Mouse (Mus musculus): Measurements from ENCODE around the gene Ciao2b. TPM values are rescaled to one million over a fixed set of nuclear protein-coding genes. Genes with fewer than 3 reads are reported as not detected.

Ciao2b gene
- total RNA-seq, 1 experiment = 81.9 TPM

DNA sequence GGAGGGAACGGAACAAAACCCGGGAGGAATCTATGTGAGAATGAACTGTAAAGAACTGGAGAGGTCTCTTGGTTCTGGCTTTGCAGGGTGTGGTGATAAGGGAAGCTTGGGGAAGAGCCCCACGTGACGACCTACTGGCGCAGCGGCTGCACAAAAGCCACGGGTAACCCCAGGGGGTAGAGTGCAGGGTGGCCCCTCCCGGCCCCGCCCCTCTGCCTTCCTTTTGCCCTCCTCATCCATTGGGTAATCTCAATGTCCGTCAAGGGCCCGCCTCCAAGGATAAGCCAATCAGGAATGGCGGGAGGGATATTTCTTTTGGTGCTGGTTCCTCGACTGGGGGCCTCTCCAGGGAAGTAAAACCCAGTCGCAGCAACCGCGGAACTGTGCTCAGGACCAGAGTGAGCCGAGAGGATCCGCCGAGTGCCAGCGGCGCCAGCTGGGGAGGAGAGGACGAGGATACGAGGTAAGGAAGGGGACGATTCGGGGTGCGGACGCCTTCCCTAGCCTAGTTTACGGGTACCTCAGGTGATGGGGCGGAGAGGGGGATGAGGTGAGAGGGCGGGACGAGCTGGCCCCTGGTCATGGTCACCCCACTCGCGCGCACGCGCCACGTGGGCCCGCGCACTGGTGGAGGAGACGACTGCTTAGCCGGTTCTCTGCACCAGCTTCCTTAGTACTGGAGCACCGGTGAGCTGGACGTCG lies 50.5 kb downstream of the Ciao2b start, which contains the start of gene Pdp2:
Gene Pdp2, plus strand, starts transcription at position 319 of the 702 bp plus-strand sequence.
- H3K9me3 ChIP-seq (ENCODE audit: control insufficient read depth, insufficient read depth, low read depth, low read length) = no peaks in the 10 kb centered on the region
- peaks cover 6 to 8% of the 10 kb centered on the region in 2 experiments; a peak in 3 of 4 replicates for H3K4me1 ChIP-seq (ENCODE audit: control insufficient read depth in 2 of 2, insufficient read depth in 2 of 2, low read length in 2 of 2, poor library complexity in 1 of 2)
- H3K36me3 ChIP-seq (ENCODE audit: control insufficient read depth, insufficient read depth, low read length, poor library complexity, severe bottlenecking) = peaks cover 21% of the 10 kb centered on the region
- H3K4me3 ChIP-seq (ENCODE audit: insufficient read depth in 1 of 2, low read depth in 1 of 2, low read length in 2 of 2, poor library complexity in 1 of 2, severe bottlenecking in 1 of 2) = peak within 1 kb of the TSS; percentile 87 to 95
- peak within 1 kb of the TSS; percentile 46; the same call in 1 of the 2 replicates for H3K27ac ChIP-seq (ENCODE audit: insufficient read depth, low read depth, low read length, poor library complexity, severe bottlenecking)
- peak within 1 kb of the TSS; percentile 81 for H3K9ac ChIP-seq (ENCODE audit: insufficient read depth, low read depth, low read length, poor library complexity, severe bottlenecking)
- in situ Hi-C loops (cut with MboI; ENCODE audit: low sequenced_read_pairs in 2 of 2, unreplicated experiment in 2 of 2) = no loop called here
- TF ChIP-seq CHD2 (IDR thresholded peaks at IDR 0.05; ENCODE audit: low read depth, low read length) (peak; percentile 93), ZC3H11A (IDR thresholded peaks at IDR 0.05; ENCODE audit: borderline replicate concordance, low read depth, low read length) (no peak)
- peak; percentile 97 for DNase-seq (ENCODE audit: low read depth, low spot score)

DNA sequence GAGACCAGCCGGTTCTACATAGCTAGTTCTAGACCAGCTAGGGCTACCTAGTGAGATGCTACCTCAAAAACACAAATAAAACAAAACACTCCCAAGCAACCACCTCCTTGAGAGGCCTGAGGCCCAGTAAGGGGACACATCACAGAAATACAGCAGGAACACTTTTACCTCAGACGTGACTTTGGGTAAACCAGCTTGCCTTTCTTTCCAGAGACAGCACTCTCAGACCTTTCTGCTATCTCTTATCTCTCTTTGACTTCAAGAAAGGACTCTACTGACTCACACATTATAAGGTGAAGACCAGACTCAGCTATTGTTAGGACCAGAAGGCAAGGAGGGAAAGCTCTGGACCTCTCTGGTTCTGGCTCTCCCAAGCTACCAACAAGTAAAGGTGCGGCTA lies 51.5 kb downstream of the Ciao2b start:
- no peak for DNase-seq (ENCODE audit: low read depth, low spot score)
- TF ChIP-seq MAFK (IDR thresholded peaks at IDR 0.05; ENCODE audit: insufficient read depth, low read depth, low read length) (no peak), ZNF384 (IDR thresholded peaks at IDR 0.05; ENCODE audit: low read depth, low read length) (no peak), HCFC1 (IDR thresholded peaks at IDR 0.05; ENCODE audit: borderline replicate concordance, insufficient read depth, low read length) (no peak), ZC3H11A (IDR thresholded peaks at IDR 0.05; ENCODE audit: borderline replicate concordance, low read depth, low read length) (no peak), CHD2 (IDR thresholded peaks at IDR 0.05; ENCODE audit: low read depth, low read length) (no peak)
- peaks cover 16% of the 10 kb centered on the region for H3K36me3 ChIP-seq (ENCODE audit: control insufficient read depth, insufficient read depth, low read length, poor library complexity, severe bottlenecking)
- no peak overlapping the region for H3K27ac ChIP-seq (ENCODE audit: insufficient read depth, low read depth, low read length, poor library complexity, severe bottlenecking)
- H3K4me3 ChIP-seq (ENCODE audit: insufficient read depth in 1 of 2, low read depth in 1 of 2, low read length in 2 of 2, poor library complexity in 1 of 2, severe bottlenecking in 1 of 2) = no peak overlapping the region
- H3K9ac ChIP-seq (ENCODE audit: insufficient read depth, low read depth, low read length, poor library complexity, severe bottlenecking) = no peak overlapping the region
- H3K9me3 ChIP-seq (ENCODE audit: control insufficient read depth, insufficient read depth, low read depth, low read length) = no peaks in the 10 kb centered on the region
- in situ Hi-C loops (cut with MboI; ENCODE audit: low sequenced_read_pairs in 2 of 2, unreplicated experiment in 2 of 2) = no loop called here
- H3K4me1 ChIP-seq (ENCODE audit: control insufficient read depth in 2 of 2, insufficient read depth in 2 of 2, low read length in 2 of 2, poor library complexity in 1 of 2) = peaks cover 6 to 8% of the 10 kb centered on the region in 2 experiments; a peak in 3 of 4 replicates

Other genes with a start within 250 kb of the Ciao2b start
- 20.5 and 21.3 TPM in 2 replicates for gene Cmtm4, start 246.2 kb downstream of the Ciao2b start, total RNA-seq (2012; rRNA removed)
- gene Dync1li2, start 198.9 kb downstream of the Ciao2b start, total RNA-seq (2012; rRNA removed) = 27.5 and 28.9 TPM in 2 replicates
- gene Terb1, start 132.1 kb downstream of the Ciao2b start, total RNA-seq (2012; rRNA removed) = 0.26 and 0.45 TPM in 2 replicates
- gene Nae1, start 107.3 kb downstream of the Ciao2b start, total RNA-seq (2012; rRNA removed) = 29.9 and 42.8 TPM in 2 replicates
- 0.90 and 1.1 TPM in 2 replicates for gene Car7, start 107.3 kb downstream of the Ciao2b start, total RNA-seq (2012; rRNA removed)
- gene Pdp2, start 50.5 kb downstream of the Ciao2b start, total RNA-seq (2012; rRNA removed) = 11.2 and 13.5 TPM in 2 replicates
- gene Cdh16, start 17.6 kb downstream of the Ciao2b start, total RNA-seq (2012; rRNA removed) = not detected in 2 replicates
- gene Rrad, start 10.6 kb downstream of the Ciao2b start, total RNA-seq (2012; rRNA removed) = 2.7 and 3.4 TPM in 2 replicates
- gene Ces2a, start 92.0 kb upstream of the Ciao2b start, total RNA-seq (2012; rRNA removed) = not detected in 2 replicates
- gene Ces2b, start 189.6 kb upstream of the Ciao2b start, total RNA-seq (2012; rRNA removed) = not detected in 2 replicates
- not detected in 2 replicates for gene Ces2c, start 205.1 kb upstream of the Ciao2b start, total RNA-seq (2012; rRNA removed)

Data from ES-E14 (cell line).